Mouse (Mus musculus): ENCODE results near the gene Rbfox1.

Gene Rbfox1

DNA sequence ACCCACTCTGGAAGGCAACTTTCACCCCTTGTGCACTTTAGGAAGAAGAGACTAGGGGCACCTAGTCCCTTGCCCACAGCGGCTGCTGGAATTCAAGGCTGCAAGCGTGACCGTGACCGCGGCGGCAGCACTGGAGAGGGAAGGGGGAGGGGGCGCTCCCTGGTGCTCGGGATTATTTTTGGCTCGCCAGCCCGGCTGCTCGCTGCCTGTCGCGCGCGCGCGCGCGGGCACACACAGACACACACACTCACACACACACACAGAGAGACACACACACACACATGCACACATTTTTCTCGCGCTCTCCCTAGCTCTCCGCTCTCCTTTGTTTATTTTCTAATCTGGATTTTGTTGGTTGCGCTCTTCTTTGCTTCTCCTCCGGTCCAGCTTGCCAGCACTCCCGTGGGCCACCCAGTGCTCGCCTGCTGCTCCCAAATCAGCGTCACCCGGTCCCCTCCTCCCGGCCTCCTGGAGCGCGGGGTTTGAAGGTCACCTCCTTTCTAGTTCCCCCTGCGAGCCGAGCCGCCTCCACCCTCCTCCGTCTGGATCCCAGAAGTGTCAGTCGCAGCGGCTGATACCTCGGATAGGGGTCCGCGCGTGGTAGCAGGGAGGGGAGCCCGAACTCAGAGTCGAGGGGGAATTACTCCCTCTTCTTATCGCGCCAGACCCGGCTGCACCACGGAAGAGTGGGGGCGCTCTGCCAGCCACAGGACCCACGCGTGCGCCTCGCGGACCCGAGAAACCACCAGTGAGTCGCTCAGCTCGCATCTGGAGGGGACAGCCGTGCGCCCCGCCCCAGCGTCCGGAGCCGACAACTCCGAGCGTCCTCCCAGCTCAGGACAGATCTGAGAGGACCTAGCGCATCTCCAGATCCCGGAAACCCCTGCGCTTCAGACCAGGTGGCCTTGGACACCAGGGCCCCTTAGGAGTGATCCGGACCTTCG is at the start of gene Rbfox1:
Gene Rbfox1, plus strand, starts transcription at position 610 of the 944 bp plus-strand sequence.
- DNase-seq (ENCODE audit: low spot score), result no peak

DNA sequence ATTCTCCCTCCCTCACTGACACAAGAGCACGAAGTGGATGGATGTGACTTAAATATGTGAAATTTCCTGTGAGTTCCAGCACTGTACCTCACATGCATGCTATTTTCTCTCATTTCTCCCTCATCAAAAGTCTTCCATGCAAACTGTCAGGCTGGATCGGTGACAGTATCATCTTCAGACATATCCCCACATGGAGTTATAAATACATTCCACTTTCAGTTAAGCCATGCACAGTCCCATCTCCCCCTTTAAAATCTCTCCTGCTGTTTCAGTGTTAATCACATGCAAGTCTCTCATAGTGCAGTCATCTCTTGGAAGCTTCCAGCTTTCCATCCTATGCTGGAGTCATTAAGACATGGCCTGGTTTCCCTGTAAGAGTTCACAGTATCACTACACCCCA is 48.4 kb upstream of the Rbfox1 start:
- DNase-seq (ENCODE audit: low spot score), result no peak

DNA sequence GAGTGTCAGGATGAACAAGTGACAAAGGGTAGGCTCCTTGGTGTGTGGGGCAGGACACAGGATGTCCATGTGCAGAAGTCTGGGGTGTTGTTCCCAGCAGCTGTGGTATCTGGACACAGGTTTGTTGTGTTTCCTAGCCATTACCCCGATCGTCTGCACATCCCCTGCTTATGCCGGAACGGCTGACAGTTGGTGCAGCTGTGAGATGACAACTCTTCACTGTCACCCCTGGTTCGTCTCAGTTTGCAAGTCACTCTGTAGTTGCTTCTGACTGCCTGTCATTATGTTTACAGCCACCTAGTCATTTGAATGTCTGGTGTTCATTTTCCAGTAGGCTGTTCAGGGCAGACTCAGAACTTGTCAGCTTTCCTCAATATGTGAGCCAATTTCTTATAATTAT is 44.0 kb upstream of the Rbfox1 start:
- DNase-seq (ENCODE audit: low spot score), result no peak

DNA sequence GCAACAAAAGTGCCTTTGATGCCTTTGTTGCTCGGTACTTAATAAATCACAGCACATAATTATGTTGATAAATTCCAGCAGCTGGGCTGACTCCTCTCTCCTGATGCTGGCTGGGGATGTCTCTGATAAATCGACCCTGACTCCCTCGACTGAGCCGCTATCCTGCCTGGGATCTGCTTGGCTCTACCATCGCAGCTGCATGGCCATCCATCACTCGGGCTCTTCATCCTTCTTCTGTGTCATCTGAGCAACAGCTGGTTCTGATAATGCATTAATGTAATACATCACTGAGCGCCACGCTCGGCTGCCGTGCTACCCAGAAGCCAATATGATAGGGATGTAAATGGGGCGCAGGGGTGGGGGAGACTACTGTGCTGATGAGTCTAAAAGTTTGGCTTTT is 39.5 kb upstream of the Rbfox1 start:
- DNase-seq (ENCODE audit: low spot score), result no peak

DNA sequence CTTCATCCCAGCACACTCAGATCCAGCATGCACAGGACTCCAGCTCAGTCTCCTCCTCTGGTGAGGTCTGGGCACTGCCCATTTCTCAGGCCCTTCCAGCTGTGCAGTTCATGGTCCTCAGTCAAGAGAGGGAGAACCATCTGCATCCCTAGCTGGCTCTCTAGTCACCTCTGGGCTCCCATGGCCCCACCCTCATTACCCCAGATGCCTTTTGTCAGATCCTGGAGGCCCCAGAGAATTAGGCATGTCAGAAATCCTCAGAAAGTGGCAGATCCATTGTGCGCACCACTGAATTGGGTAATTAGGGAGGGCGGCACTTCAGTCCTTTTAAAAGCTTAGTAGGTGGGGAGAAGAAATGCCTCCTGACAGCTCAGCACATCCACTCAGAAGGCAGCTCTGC is 32.1 kb upstream of the Rbfox1 start:
- DNase-seq (ENCODE audit: low spot score), result no peak

DNA sequence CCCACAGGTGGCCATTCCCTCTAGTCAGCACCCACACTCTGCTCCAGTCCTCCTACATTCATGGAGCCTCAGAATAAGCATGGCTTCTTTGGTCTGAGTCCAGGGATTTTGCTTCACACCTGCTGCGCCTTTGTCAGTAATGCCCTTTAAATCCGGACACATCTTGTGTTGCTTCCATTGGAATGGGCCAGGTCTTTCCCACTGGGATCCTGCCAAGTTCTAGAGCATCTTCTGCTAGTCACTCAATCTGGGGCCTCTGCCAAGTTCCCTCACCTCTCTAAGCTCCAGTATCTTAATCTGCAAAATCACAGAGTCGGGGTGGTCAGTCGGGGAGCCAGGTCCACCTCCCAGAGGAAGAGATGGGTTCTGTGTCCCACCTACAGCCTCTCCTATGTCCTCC is 20.8 kb upstream of the Rbfox1 start:
- DNase-seq (ENCODE audit: low spot score), result no peak

DNA sequence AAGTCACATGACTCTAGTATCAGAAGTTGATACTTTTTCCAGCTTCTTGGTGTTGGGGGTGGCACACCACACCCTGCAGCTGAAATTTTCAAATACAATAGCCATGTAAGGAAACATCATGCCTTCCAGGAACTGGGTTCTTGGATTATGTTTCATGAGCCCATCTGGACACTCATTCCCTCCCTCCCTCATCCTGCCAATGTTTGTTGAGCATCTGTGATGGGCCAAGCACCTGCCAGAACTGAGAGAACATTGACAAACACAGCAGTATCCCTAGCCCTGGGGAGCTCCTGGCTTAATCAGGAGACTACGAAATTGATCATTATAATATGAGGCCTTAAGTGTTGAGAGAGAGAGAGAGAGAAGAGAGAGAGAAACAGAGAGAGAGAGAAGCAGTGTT is 18.2 kb upstream of the Rbfox1 start:
- no peak for DNase-seq (ENCODE audit: low spot score)

DNA sequence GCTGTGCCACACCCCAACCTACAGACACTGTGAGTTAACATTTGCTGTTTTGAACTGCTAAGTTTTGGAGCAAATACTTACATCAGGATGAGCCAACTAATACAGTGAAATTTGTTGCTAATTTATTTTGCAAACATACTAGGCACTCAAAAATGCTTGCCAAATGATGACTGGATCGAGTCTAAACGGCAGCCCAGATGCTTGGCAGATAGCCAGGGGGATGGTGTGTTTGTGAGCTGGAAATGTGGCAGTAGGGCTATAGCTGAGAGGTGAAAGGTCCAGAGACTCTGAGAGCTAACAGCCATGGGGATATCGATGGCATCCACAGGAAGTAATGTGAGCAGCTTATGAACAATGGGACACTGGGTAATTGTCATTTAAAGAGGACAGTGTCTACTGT is 14.8 kb upstream of the Rbfox1 start:
- no peak for DNase-seq (ENCODE audit: low spot score)

DNA sequence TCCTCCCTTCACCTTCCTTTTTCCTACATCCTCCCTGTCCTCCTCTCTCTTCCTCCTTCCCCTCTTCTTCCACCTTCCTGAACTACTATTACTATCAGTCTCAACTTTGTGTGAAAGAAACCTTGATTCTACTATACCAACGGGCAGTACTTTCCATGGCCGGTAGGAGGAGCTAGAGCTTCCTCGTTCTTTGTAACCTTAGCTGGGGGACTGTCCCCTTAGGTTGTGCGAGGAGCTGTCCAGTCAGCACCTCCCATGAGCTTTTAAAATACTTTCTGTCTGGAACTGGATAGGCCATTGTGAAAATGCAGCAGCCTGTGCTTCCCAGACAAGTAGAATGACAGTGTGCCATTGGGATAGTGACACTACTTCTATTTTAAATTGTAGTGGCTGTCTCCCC is 3.3 kb upstream of the Rbfox1 start:
- DNase-seq (ENCODE audit: low spot score), result peak; percentile 11

DNA sequence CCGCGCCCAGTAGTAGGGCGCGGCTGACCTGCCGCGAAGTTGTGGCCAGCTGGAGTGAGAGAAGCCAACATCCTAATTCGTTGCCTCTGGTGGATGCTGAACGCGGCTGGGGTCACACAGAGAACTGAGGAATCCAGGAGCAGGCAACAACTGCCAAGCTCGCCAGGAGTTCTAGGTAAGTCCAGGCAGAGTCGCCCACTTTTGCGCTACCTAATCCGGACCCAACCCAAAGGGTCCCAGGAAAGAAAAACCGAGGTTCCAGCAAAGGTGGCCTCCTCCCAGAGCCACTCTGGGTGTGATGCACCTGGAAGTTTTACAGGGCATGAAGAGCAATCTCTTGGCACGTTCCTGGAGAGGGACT is 515 bp downstream of the Rbfox1 start:
- DNase-seq (ENCODE audit: low spot score), result no peak

DNA sequence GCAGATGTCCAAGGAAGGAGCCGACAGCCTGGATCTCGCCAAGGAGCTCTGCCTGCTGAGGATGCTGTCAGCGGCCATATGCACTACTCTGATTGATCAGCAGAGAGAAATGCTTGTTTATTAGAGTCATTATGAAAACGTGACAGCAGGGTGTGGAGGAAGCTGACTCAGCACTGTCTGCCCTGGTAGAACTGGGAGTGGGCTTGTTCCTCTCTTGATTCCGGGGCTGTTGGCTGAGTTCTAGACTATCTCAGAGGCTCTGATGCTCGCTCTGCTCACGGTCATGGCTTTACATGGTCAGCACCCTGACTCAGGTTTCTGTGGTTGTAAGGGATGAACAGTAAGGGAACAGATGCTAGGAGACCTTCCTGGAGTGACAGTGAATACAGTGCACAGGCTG is 10.4 kb downstream of the Rbfox1 start:
- no peak for DNase-seq (ENCODE audit: low spot score)

DNA sequence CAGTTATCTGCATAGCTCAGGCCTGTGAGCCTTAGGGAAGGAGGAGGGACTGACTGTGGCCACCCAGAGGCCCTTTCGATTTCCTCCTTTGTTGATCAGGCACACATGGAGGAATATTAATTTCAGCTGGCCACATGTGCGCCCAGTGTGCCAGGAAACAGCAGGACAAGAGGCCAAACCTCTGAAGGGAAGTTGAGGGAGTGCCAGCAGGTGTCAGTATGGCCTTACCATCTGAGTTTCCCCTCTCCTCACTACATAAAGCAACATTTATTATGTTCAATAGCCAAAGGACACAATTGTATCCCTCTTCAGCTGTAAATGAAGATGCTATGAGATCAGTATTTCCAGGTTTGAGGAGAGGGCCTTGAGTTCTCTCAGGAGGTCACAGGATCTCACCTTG is 13.2 kb downstream of the Rbfox1 start:
- no peak for DNase-seq (ENCODE audit: low spot score)

DNA sequence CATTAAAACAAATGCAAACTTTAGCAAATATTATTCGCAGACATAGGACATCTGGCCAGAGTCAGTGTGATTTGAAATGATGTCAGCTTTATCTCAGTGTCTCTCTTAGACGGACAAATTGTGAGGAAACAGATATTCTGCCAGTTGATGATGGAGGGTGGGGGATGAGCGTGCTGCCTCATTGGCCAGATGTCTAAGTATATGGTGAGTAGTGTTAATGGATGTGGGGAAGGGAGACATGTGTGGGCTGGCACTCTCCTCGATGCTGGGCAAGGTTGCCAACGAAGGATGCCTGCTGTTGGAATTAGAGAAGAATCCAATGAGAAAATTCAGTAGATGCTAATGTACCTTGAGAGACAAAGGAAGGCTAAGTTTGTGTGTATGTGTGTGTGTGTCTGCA is 25.6 kb downstream of the Rbfox1 start:
- no peak for DNase-seq (ENCODE audit: low spot score)

DNA sequence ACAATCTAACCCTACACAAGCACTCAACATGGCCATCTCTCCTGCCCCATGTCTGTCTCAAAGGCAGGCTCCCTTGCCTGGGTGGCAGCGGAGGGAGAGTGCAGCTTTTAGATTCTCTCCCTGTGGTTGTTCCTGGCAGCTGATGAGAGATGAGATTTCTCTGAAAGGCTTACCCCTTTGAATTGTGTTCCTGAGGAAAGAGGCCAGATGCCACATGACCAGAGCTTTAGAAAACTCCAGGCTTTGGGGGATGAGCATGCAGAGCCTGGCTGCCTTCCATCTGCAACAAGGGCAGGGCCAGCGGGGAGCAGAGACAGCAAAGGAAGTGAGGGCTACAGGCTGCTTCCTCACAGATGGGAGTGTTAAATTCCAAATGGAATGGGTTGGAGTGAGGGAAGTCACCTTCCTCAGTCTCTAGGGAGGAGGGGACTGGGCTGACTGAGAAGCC is 26.7 kb downstream of the Rbfox1 start:
- no peak for DNase-seq (ENCODE audit: low spot score)

DNA sequence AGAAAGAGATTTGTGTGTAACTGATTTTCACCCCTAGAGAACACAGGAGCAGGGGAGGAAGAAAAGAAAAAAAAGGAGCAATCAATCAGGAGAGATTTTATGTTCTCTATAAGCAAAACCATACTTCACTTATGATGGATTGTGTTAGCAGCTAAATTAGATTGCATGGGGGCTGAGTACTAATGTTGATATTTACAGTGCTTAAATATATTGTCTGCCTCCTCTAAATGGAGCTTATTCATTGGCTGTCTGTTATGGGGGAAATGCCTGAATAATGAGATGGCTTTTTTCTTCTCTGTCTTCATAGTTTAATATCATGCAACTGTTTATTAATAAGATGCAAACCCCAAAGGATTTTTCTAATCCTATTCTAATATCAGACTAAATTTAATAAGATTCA is 32.8 kb downstream of the Rbfox1 start:
- DNase-seq (ENCODE audit: low spot score), result no peak

DNA sequence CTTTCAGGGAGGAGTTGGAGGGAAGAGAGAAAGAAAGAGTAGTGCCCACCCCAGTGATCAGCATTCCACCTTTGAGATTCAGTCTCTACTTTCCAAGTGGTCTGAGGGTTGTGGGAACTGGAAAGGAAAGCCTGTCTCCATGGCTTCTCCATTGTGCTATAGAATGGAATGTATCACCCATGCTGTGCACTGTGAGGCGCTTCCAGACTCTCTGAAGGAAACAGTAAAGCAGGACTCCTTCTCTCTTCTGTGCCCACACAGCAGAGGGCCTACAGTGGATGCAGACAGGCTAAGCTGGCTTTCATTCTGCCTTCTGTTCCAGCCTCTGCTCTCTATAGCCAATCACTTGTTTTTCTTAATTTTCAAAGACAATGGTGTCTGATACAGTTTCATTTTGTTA is 41.8 kb downstream of the Rbfox1 start:
- DNase-seq (ENCODE audit: low spot score), result no peak

DNA sequence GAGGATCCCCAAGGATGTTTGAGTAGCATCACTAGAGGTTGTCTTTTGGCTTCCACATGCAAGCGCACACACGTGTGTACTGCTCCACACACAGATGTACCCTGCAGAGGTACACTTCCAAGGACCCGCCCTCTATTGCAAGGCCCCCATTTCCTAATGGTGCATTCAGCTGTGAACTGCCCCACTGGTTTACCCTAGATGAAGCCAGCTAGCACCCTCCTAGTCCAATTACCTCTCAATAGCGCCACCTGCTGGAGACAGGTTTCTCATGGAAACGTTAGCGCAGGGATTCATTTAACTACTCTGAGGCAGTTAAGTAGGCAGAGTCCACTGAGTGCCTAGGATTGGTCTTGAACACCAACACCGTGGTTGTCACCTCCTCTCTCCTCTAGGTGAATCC is 46.5 kb downstream of the Rbfox1 start:
- peak; percentile 19 for DNase-seq (ENCODE audit: low spot score)

DNA sequence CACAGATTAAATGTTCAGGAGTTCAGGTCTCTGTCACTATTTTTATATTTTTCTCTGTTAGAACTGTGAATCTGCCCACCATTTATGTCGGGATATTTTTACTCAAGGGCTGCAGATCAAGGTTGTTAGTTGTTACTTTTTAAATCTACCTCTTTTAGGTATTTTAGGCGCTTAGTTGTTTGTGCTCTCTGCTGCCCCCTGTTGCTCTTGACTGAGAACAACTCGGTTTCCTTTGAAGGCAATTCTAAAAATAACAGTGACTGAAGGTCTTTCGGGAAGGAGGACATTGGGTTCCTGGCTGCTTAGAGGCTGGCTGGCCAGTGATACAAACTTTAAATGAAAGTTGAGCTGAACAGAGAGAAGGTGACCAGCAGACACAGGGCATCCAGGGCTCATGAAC is 54.9 kb downstream of the Rbfox1 start:
- no peak for DNase-seq (ENCODE audit: low spot score)

DNA sequence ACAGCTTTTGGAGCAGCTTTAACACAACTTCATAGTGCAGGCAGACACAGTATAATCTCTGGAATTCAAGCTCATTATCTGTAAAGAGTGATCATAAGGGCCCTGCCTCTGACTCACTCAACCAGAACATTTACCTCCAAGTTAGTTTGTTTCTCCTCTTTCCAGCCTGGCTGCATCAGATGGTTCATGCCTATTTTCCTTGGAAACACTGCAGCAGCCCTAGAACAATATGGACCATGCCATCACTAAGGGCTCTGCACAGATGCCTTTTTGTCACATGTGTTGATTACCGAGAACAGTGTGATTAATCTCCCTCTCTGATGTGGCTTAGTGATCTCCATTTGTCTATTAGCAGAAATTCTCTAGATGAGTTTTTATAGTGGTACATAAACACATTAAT is 60.5 kb downstream of the Rbfox1 start:
- no peak for DNase-seq (ENCODE audit: low spot score)

DNA sequence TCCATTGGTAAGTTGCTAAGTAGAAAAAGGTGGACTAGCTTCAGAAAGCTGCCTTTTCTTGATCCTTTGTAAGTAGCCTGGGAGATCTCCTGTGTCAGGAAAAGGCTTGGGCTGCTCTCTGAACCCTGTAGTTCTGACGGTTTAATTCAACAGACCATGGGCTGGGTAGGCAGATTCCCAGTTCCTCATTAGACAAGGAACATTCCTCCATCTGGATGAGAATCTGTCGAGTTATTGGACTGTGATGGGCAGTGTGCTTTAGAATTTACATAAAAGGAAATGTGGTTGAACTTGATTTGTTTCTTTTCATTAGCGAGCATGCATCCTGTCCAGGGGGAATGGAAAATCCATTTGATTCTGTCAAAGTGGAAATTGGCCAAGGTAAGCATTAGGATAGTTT is 68.0 kb downstream of the Rbfox1 start:
- no peak for DNase-seq (ENCODE audit: low spot score)

DNA sequence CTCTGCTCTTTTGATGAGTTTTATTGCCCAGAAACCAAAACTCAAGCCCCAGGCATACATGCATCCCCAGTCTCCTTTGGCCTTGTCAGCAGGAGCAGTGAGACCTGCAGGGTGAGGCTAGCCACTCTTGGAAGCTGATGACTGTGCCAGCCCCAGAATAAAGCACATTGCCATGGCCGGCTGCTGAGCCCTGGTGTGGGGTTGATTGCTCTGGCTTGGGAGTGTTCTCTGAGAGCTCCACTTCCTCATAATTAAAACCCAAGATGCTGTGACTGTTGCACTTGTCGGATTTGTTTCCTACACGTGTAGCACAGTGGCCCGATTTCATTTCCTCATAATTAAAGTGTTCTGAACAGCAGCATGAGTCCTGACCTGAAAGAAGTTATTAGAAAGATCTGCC is 72.3 kb downstream of the Rbfox1 start:
- no peak for DNase-seq (ENCODE audit: low spot score)

DNA sequence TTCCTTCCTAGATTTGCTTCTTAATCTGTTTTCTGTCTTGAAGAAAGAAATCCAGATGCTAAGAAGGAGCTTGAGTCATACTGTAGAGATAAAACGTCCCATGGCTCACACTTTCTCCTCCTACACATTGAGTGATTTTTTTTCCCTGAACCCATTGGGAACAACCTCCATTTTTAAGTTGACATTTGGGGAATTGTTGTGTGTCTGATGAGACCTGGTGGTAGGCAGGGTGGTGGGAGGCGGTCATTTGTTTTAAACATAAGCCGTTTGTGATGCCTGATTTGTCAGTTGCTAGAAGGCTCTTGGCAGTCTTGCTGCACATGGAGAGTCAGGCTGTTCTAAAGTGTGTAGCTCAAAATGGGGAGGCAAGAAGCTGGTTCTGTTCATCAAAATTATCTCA is 76.6 kb downstream of the Rbfox1 start:
- DNase-seq (ENCODE audit: low spot score), result no peak

DNA sequence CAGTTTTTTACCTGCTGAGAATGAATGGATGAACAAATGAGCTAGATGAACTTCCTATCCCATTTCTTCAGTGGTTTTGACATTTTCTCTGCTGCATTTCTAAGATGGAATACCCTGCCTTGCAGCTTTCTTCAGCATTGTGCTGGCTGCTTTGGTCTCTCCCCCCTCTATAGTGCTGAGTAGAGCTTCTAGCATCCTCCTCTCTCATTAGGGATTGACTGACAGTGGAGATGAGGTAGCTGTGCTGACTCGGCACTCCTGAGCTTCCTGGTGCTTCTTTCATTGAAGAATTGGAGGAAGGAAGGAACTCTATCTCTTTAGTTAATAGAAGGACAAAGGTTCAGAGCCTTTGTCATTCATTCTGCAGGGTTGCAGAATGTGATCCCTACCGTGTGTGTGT is 89.0 kb downstream of the Rbfox1 start:
- no peak for DNase-seq (ENCODE audit: low spot score)

Data from adipocyte (in vitro differentiated cells).